Mouse (Mus musculus) thymus, adult 2 months (tissue): ENCODE results near the gene Ptprs. TPM values are rescaled to one million over a fixed set of nuclear protein-coding genes. Genes with fewer than 3 reads are reported as not detected.

Experiments used
- DNase-seq: peaks from one replicate; pipeline ENCODE4 v3.0.0; 2021
- H3K27ac ChIP-seq: fragments of 200-500 bp; 2 replicates; pipeline ENCODE4 v1.5.1; 2012; ENCODE audit warnings: low read length, control low read depth; ENCODE audit not compliant: control insufficient read depth, insufficient read depth
- H3K27me3 ChIP-seq: fragments of 200-500 bp; 2 replicates; pipeline ENCODE4 v1.6.1; 2012; ENCODE audit warnings: mild to moderate bottlenecking, low read length, moderate library complexity, mixed read lengths; ENCODE audit not compliant: control insufficient read depth, insufficient read depth
- H3K36me3 ChIP-seq: fragments of 200-500 bp; 2 replicates; pipeline ENCODE4 v1.6.1; 2012; ENCODE audit warnings: mild to moderate bottlenecking, low read length, moderate library complexity; ENCODE audit not compliant: control insufficient read depth, insufficient read depth
- H3K4me1 ChIP-seq: fragments of 200-500 bp; replicated peaks from 2 replicates; pipeline ENCODE4 v1.6.1; 2012; ENCODE audit warnings: low read length; ENCODE audit not compliant: control insufficient read depth, insufficient read depth
- H3K4me3 ChIP-seq: fragments of 200-500 bp; 2 replicates; pipeline ENCODE4 v1.5.1; 2012; ENCODE audit warnings: mild to moderate bottlenecking, low read length, control low read depth, moderate library complexity; ENCODE audit not compliant: control insufficient read depth, insufficient read depth
- CTCF ChIP-seq: fragments of 200-500 bp; IDR thresholded peaks from 2 replicates; pipeline ENCODE4 v1.5.1; 2012; ENCODE audit warnings: mild to moderate bottlenecking, control low read depth, low read length, moderate library complexity, borderline replicate concordance; ENCODE audit not compliant: control insufficient read depth, poor library complexity, insufficient read depth; ENCODE audit errors: extremely low read depth
- POLR2A ChIP-seq: fragments of 200-500 bp; IDR thresholded peaks from 2 replicates; pipeline ENCODE4 v1.6.1; 2012; ENCODE audit warnings: mild to moderate bottlenecking, low read length, control low read depth, moderate library complexity; ENCODE audit not compliant: control insufficient read depth, poor library complexity, insufficient read depth; ENCODE audit errors: extremely low read depth
- WGBS: fragments of 180-500 bp; shearing (Covaris S2); methylation state at CpG from one replicate; pipeline ENCODE4 v1.1.7; 2018; 5-methylcytosine and 5-hydroxymethylcytosine counted together
- polyA plus RNA-seq: library from polyadenylated mRNA; depleted of rRNA; stranded (reverse); fragments of >200 nt; gene quantifications from 2 replicates; pipeline ENCODE4 v1.2.3, GENCODE M21; 2012

Gene Ptprs
- polyA plus RNA-seq, 1 experiment = 235 TPM

DNA sequence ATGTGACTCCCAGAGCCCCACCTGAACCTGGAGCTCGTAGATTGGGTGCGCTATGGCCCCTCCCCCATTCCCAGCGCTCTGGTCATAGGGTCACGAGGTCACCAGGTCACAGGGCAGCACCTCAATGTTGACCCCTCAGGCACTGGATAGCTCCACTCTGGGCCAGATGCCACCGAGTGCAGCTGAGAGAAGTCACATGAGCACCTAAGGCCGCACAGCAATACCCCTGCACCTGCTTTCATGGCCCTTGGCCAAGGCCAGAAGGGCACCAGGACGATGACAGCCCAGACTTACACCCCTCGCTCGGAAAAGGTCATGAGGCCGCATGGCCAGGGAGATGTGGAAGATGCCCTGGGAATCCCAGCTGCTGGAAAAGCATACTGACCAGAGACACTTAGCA is 5.7 kb downstream of the Ptprs start:
- peaks cover 35% of the 10 kb centered on the region for H3K4me1 ChIP-seq

GRCm38 (mm10) chr17:56470001-56470436 is 6.3 kb downstream of the Ptprs start:
- no peak for DNase-seq
- no peaks in the 10 kb centered on the region for H3K36me3 ChIP-seq
- 52% methylated on average over 26 of the region's 26 CpGs for WGBS
- H3K4me1 ChIP-seq = peaks cover 30% of the 10 kb centered on the region
- H3K27ac ChIP-seq = no peak overlapping the region
- H3K27me3 ChIP-seq = peaks cover 32% of the 10 kb centered on the region
- no peak for TF ChIP-seq POLR2A
- TF ChIP-seq CTCF = no peak
- no peak overlapping the region for H3K4me3 ChIP-seq

More for the DNA sequence above, 5.7 kb downstream of the Ptprs start:
- H3K27me3 ChIP-seq = peaks cover 36% of the 10 kb centered on the region
- H3K4me3 ChIP-seq = no peak overlapping the region
- no peak overlapping the region for H3K27ac ChIP-seq
- no peaks in the 10 kb centered on the region for H3K36me3 ChIP-seq
- WGBS = 84% methylated on average over 10 of the region's 10 CpGs
- TF ChIP-seq CTCF (no peak), POLR2A (no peak)
- DNase-seq = no peak

DNA sequence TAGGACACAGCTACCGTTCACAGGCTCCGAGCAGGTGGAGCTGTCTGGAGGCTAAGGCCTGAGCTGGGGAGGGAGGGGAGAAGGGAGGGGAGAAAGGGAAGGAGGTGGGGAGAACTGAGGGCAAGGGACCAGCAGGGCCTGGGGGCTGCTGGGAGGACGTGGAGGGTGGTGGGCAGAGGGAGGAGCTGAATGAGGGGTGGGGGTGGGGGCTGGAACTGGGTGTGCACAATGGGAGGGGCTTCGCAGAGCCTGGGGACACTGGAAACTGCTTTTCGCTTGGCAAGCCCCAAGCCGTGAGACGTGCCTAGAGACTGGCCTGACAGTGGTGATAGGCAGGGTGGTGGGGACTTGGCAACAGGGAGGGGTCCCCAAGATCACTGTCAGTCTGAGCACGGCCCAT is 7.0 kb downstream of the Ptprs start:
- Histone ChIP-seq H3K4me1 (peaks cover 22% of the 10 kb centered on the region), H3K27me3 (peaks cover 25% of the 10 kb centered on the region), H3K27ac (no peak overlapping the region), H3K36me3 (no peaks in the 10 kb centered on the region), H3K4me3 (no peak overlapping the region)
- DNase-seq = no peak
- TF ChIP-seq CTCF (no peak), POLR2A (no peak)
- 78% methylated on average over 8 of the region's 8 CpGs for WGBS

GRCm38 (mm10) chr17:56468870-56469269 is 7.4 kb downstream of the Ptprs start:
- H3K27ac ChIP-seq = no peak overlapping the region
- WGBS = 58% methylated on average over 7 of the region's 7 CpGs

DNA sequence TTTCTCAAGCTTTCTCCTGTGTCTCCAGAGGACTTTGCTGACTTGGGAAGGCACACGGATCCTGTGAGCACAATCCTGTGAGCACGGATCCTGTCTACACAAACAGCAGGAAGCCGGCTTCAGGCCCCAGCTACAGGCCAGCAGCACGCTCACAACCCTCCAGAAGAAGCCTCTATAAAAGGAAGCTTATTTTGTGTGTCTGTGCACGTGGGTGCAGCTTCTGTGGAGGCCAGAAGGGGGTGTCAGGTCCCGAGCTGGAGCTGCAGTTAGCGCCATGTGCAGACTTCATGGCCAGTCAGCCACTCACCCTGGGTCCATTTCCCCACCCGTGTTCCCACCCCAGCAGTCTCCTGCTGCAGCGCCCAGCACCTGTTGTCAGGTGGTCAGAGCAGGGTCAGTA is 7.9 kb downstream of the Ptprs start:
- DNase-seq = no peak
- H3K36me3 ChIP-seq = no peaks in the 10 kb centered on the region
- TF ChIP-seq CTCF = no peak
- TF ChIP-seq POLR2A = no peak
- 98% methylated on average over 9 of the region's 9 CpGs for WGBS
- no peak overlapping the region for H3K27ac ChIP-seq
- peaks cover 14% of the 10 kb centered on the region for H3K4me1 ChIP-seq
- H3K27me3 ChIP-seq = peaks cover 16% of the 10 kb centered on the region
- H3K4me3 ChIP-seq = no peak overlapping the region

More at GRCm38 (mm10) chr17:56468870-56469269, 7.4 kb downstream of the Ptprs start:
- H3K4me3 ChIP-seq = no peak overlapping the region
- no peaks in the 10 kb centered on the region for H3K36me3 ChIP-seq
- no peak for TF ChIP-seq CTCF
- no peak for TF ChIP-seq POLR2A
- H3K27me3 ChIP-seq = peaks cover 21% of the 10 kb centered on the region
- no peak for DNase-seq
- peaks cover 18% of the 10 kb centered on the region for H3K4me1 ChIP-seq

DNA sequence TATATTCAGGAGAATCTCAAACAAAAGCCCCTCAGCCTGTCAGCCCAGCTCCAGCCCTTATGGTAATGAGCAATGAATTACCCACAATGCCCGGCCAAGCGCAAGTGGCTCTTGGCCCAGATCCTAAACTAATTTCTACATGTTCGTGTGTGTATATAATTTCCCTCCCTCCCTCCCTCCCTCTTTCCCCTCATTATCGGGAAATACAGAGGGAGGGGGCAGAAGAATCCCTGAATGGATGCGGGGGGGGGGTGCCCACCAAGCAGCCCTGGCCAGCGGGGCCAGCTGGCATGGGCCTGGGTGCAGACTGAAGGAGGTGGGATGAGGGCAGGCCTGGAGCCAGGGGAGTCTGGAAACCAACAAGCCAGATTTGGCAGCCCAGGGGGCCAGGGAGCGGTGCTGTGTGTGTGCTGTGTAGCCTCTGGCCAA is 8.8 kb downstream of the Ptprs start:
- no peak for TF ChIP-seq POLR2A
- TF ChIP-seq CTCF = no peak
- Histone ChIP-seq H3K27ac (no peak overlapping the region), H3K4me1 (peaks cover 12% of the 10 kb centered on the region), H3K4me3 (no peak overlapping the region), H3K27me3 (peaks cover 9% of the 10 kb centered on the region; the same call in 1 of the 2 replicates), H3K36me3 (no peaks in the 10 kb centered on the region)
- WGBS = 81% methylated on average over 7 of the region's 7 CpGs
- no peak for DNase-seq

- Histone ChIP-seq H3K4me3 (no peak overlapping the region), H3K27me3 (peaks cover 2% of the 10 kb centered on the region; the same call in 1 of the 2 replicates), H3K27ac (no peak overlapping the region), H3K36me3 (no peaks in the 10 kb centered on the region), H3K4me1 (peaks cover 8% of the 10 kb centered on the region)
- 87% methylated on average over 6 of the region's 6 CpGs for WGBS
- no peak for TF ChIP-seq CTCF
- TF ChIP-seq POLR2A = no peak
- DNase-seq = no peak
Observed at GRCm38 (mm10) chr17:56466747-56467146, 9.5 kb downstream of the Ptprs start.
